Comparison of ENCODE assay signal across 8 mouse cellular contexts in genomic region chrX:150812787-150813298, GRCm38 (mm10). TPM values are rescaled to one million over a fixed set of nuclear protein-coding genes. Genes with fewer than 3 reads are reported as not detected.
DNase-seq lines count a peak whose midpoint lies in the region; ATAC-seq and TF ChIP-seq lines count a peak whose summit lies in the region.

No protein-coding gene starts in this region.

- DNase-seq in ES-CJ7 (ENCODE audit: low read depth, low spot score) = peak; percentile 99
- peak; percentile 94 for DNase-seq in cerebellum, adult 11-12 months
- peak; percentile 94 for DNase-seq in forebrain, postnatal 0 days
- DNase-seq in heart, postnatal 36 days = peak; percentile 77 to 79
- peak; percentile 77 to 87 for DNase-seq in layer of hippocampus, adult 18-20 months (ENCODE audit: low spot score in 2 of 2)
- DNase-seq in lung, adult 18-20 months = peak; percentile 89 to 90
- peak; percentile 85 for DNase-seq in testis, postnatal 10 days (ENCODE audit: low spot score)

- H3K4me2 ChIP-seq in forebrain, postnatal 0 days (ENCODE audit: low read depth) = peak overlapping the region; percentile 51
- peak overlapping the region; percentile 58 for H3K4me2 ChIP-seq in neural tube, embryonic 15.5 days

- no peak for TF ChIP-seq CTCF in forebrain, postnatal 0 days (IDR thresholded peaks at IDR 0.05; ENCODE audit: low read depth)

- peaks cover 18% of the 10 kb centered on the region for H3K36me3 ChIP-seq in forebrain, postnatal 0 days (ENCODE audit: insufficient read depth)
- H3K36me3 ChIP-seq in neural tube, embryonic 15.5 days = peaks cover 25% of the 10 kb centered on the region

- 18% methylated on average over 24 of the region's 24 CpGs for WGBS in forebrain, postnatal 0 days
- WGBS in neural tube, embryonic 15.5 days = 25% methylated on average over 22 of the region's 24 CpGs

- peak overlapping the region; percentile 47 for H3K4me3 ChIP-seq in forebrain, postnatal 0 days (ENCODE audit: low read depth, low read length)
- peak overlapping the region; percentile 53 for H3K4me3 ChIP-seq in neural tube, embryonic 15.5 days (replicated peaks)

- no peaks in the 10 kb centered on the region for H3K9me3 ChIP-seq in forebrain, postnatal 0 days (ENCODE audit: low read length)
- no peaks in the 10 kb centered on the region for H3K9me3 ChIP-seq in neural tube, embryonic 15.5 days (replicated peaks)

- no peaks in the 10 kb centered on the region for H3K4me1 ChIP-seq in forebrain, postnatal 0 days (ENCODE audit: insufficient read depth)
- peaks cover 10% of the 10 kb centered on the region for H3K4me1 ChIP-seq in neural tube, embryonic 15.5 days

- peak; percentile 94 for ATAC-seq in forebrain, postnatal 0 days
- peak; percentile 94 for ATAC-seq in neural tube, embryonic 15.5 days (ENCODE audit: low FRiP score)

- H3K27me3 ChIP-seq in forebrain, postnatal 0 days (ENCODE audit: insufficient read depth, low read length) = no peaks in the 10 kb centered on the region
- H3K27me3 ChIP-seq in neural tube, embryonic 15.5 days (replicated peaks) = no peaks in the 10 kb centered on the region

- intact Hi-C loops in heart, postnatal 36 days (cut with DNase I) = loop anchor here (5.0 to 10.0 kb wide), 2 partner anchors 144 to 272 kb away; no protein-coding TSS in a partner anchor

- H3K27ac ChIP-seq in forebrain, postnatal 0 days (ENCODE audit: low read depth, low read length) = peak overlapping the region; percentile 85
- H3K27ac ChIP-seq in neural tube, embryonic 15.5 days (replicated peaks) = peak overlapping the region; percentile 90

- peak overlapping the region; percentile 58 for H3K9ac ChIP-seq in forebrain, postnatal 0 days
- peak overlapping the region; percentile 59; the same call in 1 of the 2 replicates for H3K9ac ChIP-seq in neural tube, embryonic 15.5 days (replicated peaks)

RNA-seq across cellular contexts. Expression of gene Maged2, which starts 1.3 kb away (rescaled TPM):
- 323 and 332 TPM in 2 replicates for total RNA-seq in forebrain, postnatal 0 days (2014; rRNA removed)
- 345 and 386 TPM in 2 replicates for polyA plus RNA-seq in forebrain, postnatal 0 days (2015; fragmentation: Nextera tagmentation; extraction: Ambion mirVana)
- total RNA-seq in heart, postnatal 36 days (2021) = 10 to 100 TPM; 23.4 to 30.2 TPM
- total RNA-seq in layer of hippocampus, adult 18-20 months (2021) = 10 to 100 TPM; 50.9 to 51.6 TPM
- 522 and 556 TPM in 2 replicates for polyA plus RNA-seq in neural tube, embryonic 15.5 days (2015; fragmentation: Nextera tagmentation; extraction: Ambion mirVana)

Comparison
In these comparisons a context has a peak if more than half of its experiments do, and no peak if none do; other contexts are left out.
1. Peak in every context shown above with its lines: DNase-seq, ATAC-seq, H3K4me3 ChIP-seq and H3K27ac ChIP-seq.